Mouse (Mus musculus) CH12.LX (cell line): Measurements from ENCODE around the gene Jak1. TPM values are rescaled to one million over a fixed set of nuclear protein-coding genes. Genes with fewer than 3 reads are reported as not detected.

Experiments
- DNase-seq: peaks from one replicate; pipeline ENCODE4 v3.0.0-alpha.2; 2013; ENCODE audit errors: extremely low read depth
- H3K27ac ChIP-seq: 2 replicates; pipeline ENCODE4 v1.5.1; 2012; ENCODE audit warnings: low read depth, mild to moderate bottlenecking, control low read depth, moderate library complexity; ENCODE audit not compliant: insufficient read depth
- H3K27me3 ChIP-seq: replicated peaks from 2 replicates; pipeline ENCODE3; 2012; ENCODE audit warnings: inconsistent platforms
- H3K36me3 ChIP-seq, 2 experiments: replicated peaks in 1 of 2; 2 replicates each; pipeline versions ENCODE3 to v1.6.1; 2012; ENCODE audit warnings: inconsistent platforms in 1 of 2, low read length in 1 of 2, mild to moderate bottlenecking in 1 of 2, mixed read lengths in 1 of 2, moderate library complexity in 1 of 2; ENCODE audit not compliant: control insufficient read depth in 1 of 2, insufficient read depth in 1 of 2
- H3K4me1 ChIP-seq, 2 experiments: 2 replicates each; pipeline ENCODE4 v1.6.1; 2012; ENCODE audit warnings: inconsistent platforms in 1 of 2, moderate library complexity in 1 of 2; ENCODE audit not compliant: insufficient read depth in 2 of 2, control insufficient read depth in 1 of 2
- H3K4me2 ChIP-seq: 2 replicates; pipeline ENCODE4 v1.6.1; 2012; ENCODE audit warnings: low read depth, mild to moderate bottlenecking, control low read depth; ENCODE audit not compliant: poor library complexity, insufficient read depth, severe bottlenecking
- H3K4me3 ChIP-seq, 3 experiments: fragments of 150-350 bp in 1 of 3; sonication (generic) in 1 of 3; replicated peaks in 1 of 3; 2 replicates each; pipeline versions ENCODE3 to v1.5.1; 2011 to 2012; ENCODE audit warnings: low read depth in 2 of 3, low read length in 2 of 3, mild to moderate bottlenecking in 2 of 3, moderate library complexity in 2 of 3, control low read depth in 1 of 3, improper control_type of control experiment in 1 of 3, inconsistent platforms in 1 of 3, mixed read lengths in 1 of 3; ENCODE audit not compliant: poor library complexity in 1 of 3
- H3K79me2 ChIP-seq: replicated peaks from 2 replicates; pipeline ENCODE4 v1.6.1; 2012; ENCODE audit warnings: mild to moderate bottlenecking, moderate library complexity; ENCODE audit not compliant: control insufficient read depth, poor library complexity, insufficient read depth, severe bottlenecking; ENCODE audit errors: extremely low read depth
- H3K9ac ChIP-seq: 2 replicates; pipeline ENCODE4 v1.6.1; 2012; ENCODE audit warnings: low read depth, mild to moderate bottlenecking, control low read depth, moderate library complexity; ENCODE audit not compliant: insufficient read depth
- H3K9me3 ChIP-seq: replicated peaks from 2 replicates; pipeline ENCODE3; 2012; ENCODE audit warnings: low read length, inconsistent platforms, mixed read lengths
- CHD1 ChIP-seq: IDR thresholded peaks from 2 replicates; pipeline ENCODE4 v1.6.1; 2012; ENCODE audit warnings: low read depth, low read length, improper control_type of control experiment, inconsistent platforms
- CHD2 ChIP-seq: IDR thresholded peaks from 2 replicates; pipeline ENCODE4 v1.6.1; 2011; ENCODE audit warnings: low read length, improper control_type of control experiment
- CTCF ChIP-seq, 2 experiments: IDR thresholded peaks in 1 of 2; conservative IDR thresholded peaks in 1 of 2; 2 replicates each; pipeline ENCODE4 v1.5.1; 2011 to 2012; ENCODE audit warnings: low read depth in 2 of 2, low read length in 2 of 2, improper control_type of control experiment in 1 of 2, inconsistent platforms in 1 of 2, mild to moderate bottlenecking in 1 of 2, moderate library complexity in 1 of 2
- EP300 ChIP-seq: IDR thresholded peaks from 2 replicates; pipeline ENCODE4 v1.6.1; 2011; ENCODE audit warnings: low read length, improper control_type of control experiment
- ETS1 ChIP-seq: conservative IDR thresholded peaks from 2 replicates; pipeline ENCODE4 v1.6.1; 2012; ENCODE audit warnings: low read depth, mild to moderate bottlenecking, inconsistent platforms, low read length, improper control_type of control experiment, moderate library complexity
- GABPA ChIP-seq: IDR thresholded peaks from 2 replicates; pipeline ENCODE4 v1.6.1; 2012; ENCODE audit warnings: low read depth, low read length, improper control_type of control experiment, inconsistent platforms; ENCODE audit not compliant: insufficient replicate concordance
- KAT2A ChIP-seq: IDR thresholded peaks from 2 replicates; pipeline ENCODE4 v1.6.1; 2012; ENCODE audit warnings: low read length, improper control_type of control experiment, inconsistent platforms; ENCODE audit not compliant: insufficient replicate concordance
- MAZ ChIP-seq: IDR thresholded peaks from 2 replicates; pipeline ENCODE4 v1.6.1; 2012; ENCODE audit warnings: low read depth, mild to moderate bottlenecking, inconsistent platforms, low read length, improper control_type of control experiment, moderate library complexity
- NELFE ChIP-seq: IDR thresholded peaks from 2 replicates; pipeline ENCODE4 v1.6.1; 2011; ENCODE audit warnings: low read depth, low read length, improper control_type of control experiment
- NRF1 ChIP-seq: IDR thresholded peaks from 2 replicates; pipeline ENCODE4 v1.6.1; 2014; ENCODE audit warnings: low read depth, mild to moderate bottlenecking, inconsistent platforms, low read length, improper control_type of control experiment, moderate library complexity
- RAD21 ChIP-seq: IDR thresholded peaks from 2 replicates; pipeline ENCODE4 v1.6.1; 2011; ENCODE audit warnings: low read depth, mild to moderate bottlenecking, low read length, improper control_type of control experiment, moderate library complexity
- RCOR1 ChIP-seq: conservative IDR thresholded peaks from 2 replicates; pipeline ENCODE4 v1.6.1; 2012; ENCODE audit warnings: low read depth, mild to moderate bottlenecking, inconsistent platforms, low read length, improper control_type of control experiment
- SIN3A ChIP-seq: IDR thresholded peaks from 2 replicates; pipeline ENCODE4 v1.6.1; 2012; ENCODE audit warnings: low read length, improper control_type of control experiment, inconsistent platforms
- SMC3 ChIP-seq: IDR thresholded peaks from 2 replicates; pipeline ENCODE4 v1.6.1; 2011; ENCODE audit warnings: low read depth, low read length, improper control_type of control experiment
- TCF12 ChIP-seq: IDR thresholded peaks from 2 replicates; pipeline ENCODE4 v1.6.1; 2014; ENCODE audit warnings: low read depth, mild to moderate bottlenecking, inconsistent platforms, low read length, improper control_type of control experiment
- USF2 ChIP-seq: conservative IDR thresholded peaks from 2 replicates; pipeline ENCODE4 v1.6.1; 2011; ENCODE audit warnings: low read depth, low read length, improper control_type of control experiment
- ZMIZ1 ChIP-seq: IDR thresholded peaks from 2 replicates; pipeline ENCODE4 v1.6.1; 2012; ENCODE audit warnings: low read depth, mild to moderate bottlenecking, inconsistent platforms, low read length, improper control_type of control experiment
- ZNF384 ChIP-seq: IDR thresholded peaks from 2 replicates; pipeline ENCODE4 v1.6.1; 2012; ENCODE audit warnings: low read depth, low read length, improper control_type of control experiment, inconsistent platforms
- dilution Hi-C: fragments of 300-500 bp; cut with MboI; formaldehyde crosslinking; loops from 2 replicates; pipeline ENCODE4 v1.14.3; 2020; ENCODE audit warnings: low sequenced_read_pairs; ENCODE audit not compliant: extremely low pct_unique_long_range_greater_than_20kb, extremely low pct_ligation_motif_present
- in situ Hi-C: fragments of 300-500 bp; cut with MboI; formaldehyde crosslinking; loops from 3 replicates; pipeline ENCODE4 v1.14.3; 2019; ENCODE audit warnings: low sequenced_read_pairs, low pct_ligation_motif_present, low pct_unique_long_range_greater_than_20kb, mixed read lengths
- polyA plus RNA-seq: library from polyadenylated mRNA; unstranded; fragments of >175 nt; gene quantifications from 2 replicates; pipeline ENCODE4 v1.2.1, GENCODE M21; 2012; ENCODE audit warnings: low read depth; ENCODE audit not compliant: insufficient read length
- total RNA-seq, 2 experiments: library from RNA; depleted of rRNA; stranded (reverse); fragments of 300-350 nt in 1 of 2; fragments of >200 nt in 1 of 2; gene quantifications; 2 replicates each; pipeline ENCODE4 v1.2.3; 2012 to 2014

Jak1 gene
- total and polyA plus RNA-seq, 3 experiments: 28.6 to 51.4 (median 33.9) TPM

DNA sequence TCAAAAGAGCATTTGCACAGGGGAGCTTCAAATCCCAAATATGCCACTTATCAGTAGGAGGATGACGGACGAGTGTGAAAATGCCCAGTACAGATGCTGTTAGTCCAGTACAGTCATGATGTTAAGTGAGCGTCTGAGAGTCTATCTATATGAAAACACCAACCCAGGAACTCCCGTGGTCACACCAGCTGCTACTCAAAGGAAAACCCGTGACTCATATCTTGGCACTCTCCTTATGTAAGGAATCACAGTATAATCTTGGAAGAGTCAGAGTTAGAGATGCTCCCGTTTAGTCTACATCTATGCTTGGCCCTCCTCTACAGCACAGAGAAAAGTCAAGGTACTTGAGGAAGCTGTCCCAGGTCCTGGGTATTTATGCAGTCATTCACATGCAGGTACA, 106.8 kb downstream of the Jak1 start:
- no peaks in the 10 kb centered on the region for H3K27me3 ChIP-seq
- DNase-seq: no peak
- no peak overlapping the region for H3K27ac ChIP-seq
- dilution Hi-C loops: no loop called here
- H3K4me2 ChIP-seq: no peak overlapping the region
- no peaks in the 10 kb centered on the region for H3K79me2 ChIP-seq
- in situ Hi-C loops: no loop called here
- H3K9me3 ChIP-seq: no peaks in the 10 kb centered on the region
- peaks cover 68 to 97% of the 10 kb centered on the region in 2 experiments for H3K36me3 ChIP-seq
- H3K9ac ChIP-seq: no peak overlapping the region
- peaks cover 0 to 16% of the 10 kb centered on the region in 2 experiments; a peak in 2 of 4 replicates for H3K4me1 ChIP-seq
- no peak overlapping the region for H3K4me3 ChIP-seq
- no peak for TF ChIP-seq ETS1
- no peak for TF ChIP-seq ZMIZ1
- no peak for TF ChIP-seq NELFE
- TF ChIP-seq CTCF (conservative IDR thresholded peaks at IDR 0.05 in 1 of 2, IDR thresholded peaks at IDR 0.05 in 1 of 2; ENCODE audit: low read depth in 2 of 2, low read length in 2 of 2): no peak
- TF ChIP-seq MAZ: no peak
- TF ChIP-seq TCF12: no peak
- TF ChIP-seq NRF1: no peak
- no peak for TF ChIP-seq SMC3
- no peak for TF ChIP-seq CHD2
- TF ChIP-seq GABPA: no peak

DNA sequence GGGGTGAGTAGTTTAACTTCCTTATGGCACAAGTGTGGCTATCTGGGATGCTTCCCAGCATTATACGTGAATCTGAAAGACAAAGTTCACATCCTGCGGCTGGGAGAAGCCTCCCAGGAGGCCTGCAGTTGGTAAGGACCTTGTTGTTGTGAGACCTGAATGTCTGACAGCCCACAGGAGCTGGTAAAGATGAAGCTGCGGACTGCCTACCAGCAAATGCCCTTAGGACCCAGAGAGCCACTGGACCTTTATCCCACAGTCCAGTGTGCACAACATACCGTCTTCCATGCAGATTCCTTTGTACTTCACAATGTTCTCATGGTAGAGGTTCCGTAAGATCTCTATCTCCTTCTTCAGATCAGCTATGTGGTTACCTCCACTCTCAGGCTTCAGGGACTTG, 107.6 kb downstream of the Jak1 start:
- H3K4me1 ChIP-seq: peaks cover 0 to 16% of the 10 kb centered on the region in 2 experiments; a peak in 2 of 4 replicates
- dilution Hi-C loops (no loop called here), in situ Hi-C loops (no loop called here)
- H3K36me3 ChIP-seq: peaks cover 68 to 97% of the 10 kb centered on the region in 2 experiments
- H3K27ac ChIP-seq: no peak overlapping the region
- no peak overlapping the region for H3K4me2 ChIP-seq
- TF ChIP-seq TCF12 (no peak), CHD1 (no peak), MAZ (no peak), ZMIZ1 (no peak), NRF1 (no peak), ZNF384 (no peak), RCOR1 (no peak), RAD21 (no peak), USF2 (no peak), SIN3A (no peak), EP300 (no peak), KAT2A (no peak), ETS1 (no peak)
- H3K79me2 ChIP-seq: no peaks in the 10 kb centered on the region
- H3K4me3 ChIP-seq: no peak overlapping the region
- no peaks in the 10 kb centered on the region for H3K27me3 ChIP-seq
- DNase-seq: no peak
- no peak overlapping the region for H3K9ac ChIP-seq
- H3K9me3 ChIP-seq: no peaks in the 10 kb centered on the region
